ENCODE assay signal across 24 mouse cellular contexts in genomic region chr11:46366357-46366756, GRCm38 (mm10). TPM values are rescaled to one million over a fixed set of nuclear protein-coding genes. Genes with fewer than 3 reads are reported as not detected.
"Had no signal": no experiment of that assay in that cellular context is flagged by ENCODE, and none has a peak within 500 bp of the region (broad histone marks: within the 10 kb centered on the region; RNA-seq: fewer than 3 reads in every experiment).

No protein-coding gene starts in this region.

- H3K4me2 ChIP-seq: liver, embryonic 15.5 days; lung, embryonic 14.5 days; midbrain, embryonic 12.5 days; neural tube, embryonic 12.5 days had no signal

- H3K27ac ChIP-seq: liver, embryonic 15.5 days; midbrain, embryonic 10.5 days; midbrain, embryonic 12.5 days; neural tube, embryonic 12.5 days had no signal

- ATAC-seq: midbrain, embryonic 16.5 days had no signal

- H3K4me3 ChIP-seq: liver, embryonic 15.5 days; midbrain, embryonic 10.5 days; midbrain, embryonic 12.5 days; neural tube, embryonic 12.5 days had no signal

- H3K36me3 ChIP-seq: liver, embryonic 15.5 days; midbrain, embryonic 10.5 days; midbrain, embryonic 12.5 days; neural tube, embryonic 12.5 days had no signal

- H3K9me3 ChIP-seq: liver, embryonic 15.5 days; midbrain, embryonic 10.5 days; midbrain, embryonic 12.5 days; neural tube, embryonic 12.5 days had no signal

- H3K9ac ChIP-seq: liver, embryonic 15.5 days; lung, embryonic 14.5 days; midbrain, embryonic 12.5 days; neural tube, embryonic 12.5 days had no signal

- H3K4me1 ChIP-seq: liver, embryonic 15.5 days; midbrain, embryonic 10.5 days; midbrain, embryonic 12.5 days; neural tube, embryonic 12.5 days had no signal

- DNase-seq: lung, adult 18-20 months; lung, embryonic 14.5 days; lung, postnatal 10 days; lung, postnatal 4 days; midbrain, embryonic 14.5 days; right cerebral cortex, adult 18-20 months; right cerebral cortex, postnatal 25 days; right cerebral cortex, postnatal 4 days; spleen, adult 18-20 months; thymus, adult 18-20 months; thymus, postnatal 14 days; thymus, postnatal 4 days had no signal

- H3K27me3 ChIP-seq: liver, embryonic 15.5 days; midbrain, embryonic 12.5 days; neural tube, embryonic 12.5 days had no signal

RNA-seq across cellular contexts. Expression of gene Itk, which starts 23.0 kb away (rescaled TPM):
- polyA plus RNA-seq: midbrain, embryonic 14.5 days; midbrain, embryonic 16.5 days; neural tube, embryonic 12.5 days; neural tube, embryonic 14.5 days had no signal

RNA-seq across cellular contexts. Expression of gene Fam71b, which starts 30.0 kb away (rescaled TPM):
- total RNA-seq: megakaryocyte-erythroid progenitor cell, adult 5-6 weeks; neutrophil, adult 5-6 weeks had no signal
- polyA plus RNA-seq: liver, embryonic 15.5 days; lung, embryonic 14.5 days; lung, embryonic 16.5 days; midbrain, embryonic 10.5 days; midbrain, embryonic 12.5 days; midbrain, embryonic 14.5 days; midbrain, embryonic 16.5 days; neural tube, embryonic 12.5 days; neural tube, embryonic 14.5 days; stomach, embryonic 14.5 days; stomach, embryonic 16.5 days; urinary bladder, adult 2 months had no signal
